Mouse (Mus musculus) intestine, embryonic 16.5 days (tissue): ENCODE results near the gene Cpsf4l. TPM values are rescaled to one million over a fixed set of nuclear protein-coding genes. Genes with fewer than 3 reads are reported as not detected.

Experiments used
- ATAC-seq: fragments of 200-750 bp; cut with Nextera tagmentation; 2 replicates; pipeline ENCODE4 v1.8.0; 2017; ENCODE audit warnings: moderate TSS enrichment, moderate library complexity
- H3K27ac ChIP-seq: fragments of 300-500 bp; sonication (generic); 2 replicates; pipeline ENCODE4 v1.5.1; 2014; ENCODE audit warnings: mild to moderate bottlenecking, low read length
- H3K27me3 ChIP-seq: fragments of 300-500 bp; sonication (generic); replicated peaks from 2 replicates; pipeline ENCODE4 v1.6.1; 2014; ENCODE audit warnings: low read length, control low read depth, mixed read lengths; ENCODE audit not compliant: control insufficient read depth, insufficient read depth
- H3K36me3 ChIP-seq: fragments of 300-500 bp; sonication (generic); 2 replicates; pipeline ENCODE4 v1.6.1; 2014; ENCODE audit warnings: low read length, control low read depth; ENCODE audit not compliant: control insufficient read depth, insufficient read depth
- H3K4me1 ChIP-seq: fragments of 300-500 bp; sonication (generic); 2 replicates; pipeline ENCODE4 v1.6.1; 2014; ENCODE audit warnings: low read length, control low read depth, mixed read lengths; ENCODE audit not compliant: control insufficient read depth, insufficient read depth
- H3K4me2 ChIP-seq: fragments of 300-500 bp; sonication (generic); 2 replicates; pipeline ENCODE4 v1.6.1; 2014; ENCODE audit warnings: low read depth, low read length, control low read depth
- H3K4me3 ChIP-seq: fragments of 300-500 bp; sonication (generic); 2 replicates; pipeline ENCODE4 v1.5.1; 2014; ENCODE audit warnings: mild to moderate bottlenecking, low read length
- H3K9ac ChIP-seq: fragments of 300-500 bp; sonication (generic); 2 replicates; pipeline ENCODE4 v1.6.1; 2014; ENCODE audit warnings: low read depth, low read length
- H3K9me3 ChIP-seq: fragments of 300-500 bp; sonication (generic); 2 replicates; pipeline ENCODE4 v1.6.1; 2016; ENCODE audit warnings: low read length, control low read depth; ENCODE audit not compliant: control insufficient read depth
- WGBS: fragments of 180-500 bp; shearing (Covaris S2); extraction: QIAGEN DNeasy Blood & Tissue Kit; methylation state at CpG from one replicate; pipeline ENCODE4 v1.1.7; 2014; 5-methylcytosine and 5-hydroxymethylcytosine counted together
- polyA plus RNA-seq: library from polyadenylated mRNA; unstranded; fragments of >200 nt; fragmentation: Nextera tagmentation; extraction: Ambion mirVana; gene quantifications from 2 replicates; pipeline ENCODE4 v1.2.1, GENCODE M21; 2015

The Cpsf4l gene
- polyA plus RNA-seq, 1 experiment from 2014 or later = 0.12 TPM

GRCm38 (mm10) chr11:113680954-113681353, 28.9 kb downstream of the Cpsf4l start:
- no peak overlapping the region for H3K4me2 ChIP-seq
- peaks cover 16% of the 10 kb centered on the region for H3K4me1 ChIP-seq
- H3K4me3 ChIP-seq = no peak overlapping the region
- no peaks in the 10 kb centered on the region for H3K27me3 ChIP-seq
- H3K27ac ChIP-seq = no peak overlapping the region
- no peaks in the 10 kb centered on the region for H3K36me3 ChIP-seq
- H3K9me3 ChIP-seq = no peaks in the 10 kb centered on the region
- WGBS = 86% methylated on average over 2 of the region's 2 CpGs
- no peak for ATAC-seq
- no peak overlapping the region for H3K9ac ChIP-seq

DNA sequence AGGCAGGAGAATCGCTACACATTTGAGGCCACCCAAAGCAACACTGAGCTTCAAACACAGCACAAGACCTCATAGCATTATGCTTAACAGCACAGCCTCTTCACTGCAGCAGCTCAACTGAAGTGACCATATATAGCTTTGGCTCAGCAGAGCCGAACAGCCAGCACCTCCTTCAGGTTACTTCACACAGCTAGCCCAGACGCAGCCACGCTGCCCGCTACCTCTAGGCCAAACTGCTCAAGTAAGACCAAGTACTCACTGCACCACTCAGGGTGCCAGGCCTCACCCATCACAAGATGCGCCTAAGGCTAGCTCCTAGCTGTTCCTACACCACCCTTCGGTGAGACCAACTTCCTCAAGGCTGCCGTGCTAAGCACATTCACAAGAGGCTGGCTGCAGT, 31.4 kb downstream of the Cpsf4l start:
- H3K27ac ChIP-seq = no peak overlapping the region
- peaks cover 10% of the 10 kb centered on the region; the same call in 1 of the 2 replicates for H3K4me1 ChIP-seq
- 0 out of 2 replicates have a peak, but pooled peaks cover 3% of the 10 kb centered on the region for H3K36me3 ChIP-seq
- no peak overlapping the region for H3K4me3 ChIP-seq
- WGBS = 77% methylated on average over 8 of the region's 8 CpGs
- no peak for ATAC-seq
- H3K27me3 ChIP-seq = no peaks in the 10 kb centered on the region
- no peak overlapping the region for H3K9ac ChIP-seq
- H3K4me2 ChIP-seq = no peak overlapping the region
- H3K9me3 ChIP-seq = no peaks in the 10 kb centered on the region

GRCm38 (mm10) chr11:113677378-113677777, 32.4 kb downstream of the Cpsf4l start:
- Histone ChIP-seq H3K27me3 (no peaks in the 10 kb centered on the region), H3K4me2 (no peak overlapping the region), H3K9ac (no peak overlapping the region), H3K27ac (no peak overlapping the region), H3K4me3 (no peak overlapping the region), H3K36me3 (peaks cover 6% of the 10 kb centered on the region; the same call in 1 of the 2 replicates), H3K9me3 (no peaks in the 10 kb centered on the region), H3K4me1 (peaks cover 6% of the 10 kb centered on the region; the same call in 1 of the 2 replicates)
- no peak for ATAC-seq
- 97% methylated on average over 2 of the region's 2 CpGs for WGBS

- Histone ChIP-seq H3K4me1 (peaks cover 6% of the 10 kb centered on the region; the same call in 1 of the 2 replicates), H3K27ac (no peak overlapping the region), H3K4me2 (no peak overlapping the region), H3K4me3 (no peak overlapping the region), H3K9ac (no peak overlapping the region), H3K36me3 (peaks cover 6% of the 10 kb centered on the region; the same call in 1 of the 2 replicates), H3K27me3 (no peaks in the 10 kb centered on the region), H3K9me3 (no peaks in the 10 kb centered on the region)
- 81% methylated on average over 2 of the region's 2 CpGs for WGBS
- ATAC-seq = no peak
These were observed 33.0 kb downstream of the Cpsf4l start for GRCm38 (mm10) chr11:113676847-113677246.

DNA sequence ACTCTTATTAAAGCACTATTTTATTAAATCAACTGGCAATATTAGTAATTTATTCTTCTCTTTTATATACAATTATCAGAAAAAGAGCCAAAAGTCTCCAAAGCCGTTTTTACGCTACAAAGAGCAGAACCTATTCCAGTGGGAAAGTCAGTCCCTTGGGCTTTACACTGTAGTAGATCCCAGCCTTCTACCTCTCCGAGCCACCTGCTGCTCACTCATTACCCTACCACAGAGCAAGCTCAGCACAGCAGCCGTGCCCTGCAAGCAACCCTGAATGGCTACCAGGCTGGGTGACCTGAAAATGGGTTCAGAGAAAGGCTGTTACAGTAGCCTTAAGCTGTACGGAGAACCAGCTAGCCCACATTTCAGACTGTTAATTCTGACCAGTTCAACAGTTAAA, 35.2 kb downstream of the Cpsf4l start:
- WGBS = 86% methylated on average over 5 of the region's 5 CpGs
- Histone ChIP-seq H3K4me2 (no peak overlapping the region), H3K36me3 (peaks cover 6% of the 10 kb centered on the region; the same call in 1 of the 2 replicates), H3K9me3 (no peaks in the 10 kb centered on the region), H3K4me3 (no peak overlapping the region), H3K27me3 (no peaks in the 10 kb centered on the region), H3K27ac (no peak overlapping the region), H3K4me1 (no peaks in the 10 kb centered on the region), H3K9ac (no peak overlapping the region)
- no peak for ATAC-seq

DNA sequence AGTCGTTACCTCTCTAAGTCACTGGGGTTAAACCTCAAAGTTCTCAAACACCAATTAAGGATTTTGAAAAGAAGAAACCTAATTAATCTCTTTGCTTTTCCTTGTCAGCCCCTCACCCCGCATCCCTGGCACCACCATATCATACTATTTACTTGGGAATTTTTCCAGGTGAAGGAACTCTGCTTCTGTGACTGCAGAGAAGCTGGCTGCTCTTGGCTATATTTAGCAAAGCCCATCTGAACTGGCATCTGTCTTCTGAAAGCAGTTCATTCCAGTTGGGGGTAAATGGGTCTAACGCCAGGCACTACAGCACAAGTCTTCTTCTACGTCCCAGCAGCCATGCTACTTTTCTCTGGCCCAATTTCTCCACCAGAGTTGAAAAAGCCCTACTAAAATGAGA, 36.2 kb downstream of the Cpsf4l start:
- Histone ChIP-seq H3K4me1 (peaks cover 4% of the 10 kb centered on the region), H3K9me3 (no peaks in the 10 kb centered on the region), H3K4me2 (no peak overlapping the region), H3K27me3 (no peaks in the 10 kb centered on the region), H3K27ac (no peak overlapping the region), H3K9ac (no peak overlapping the region), H3K36me3 (peaks cover 6% of the 10 kb centered on the region; the same call in 1 of the 2 replicates), H3K4me3 (no peak overlapping the region)
- WGBS = 90% methylated on average over 4 of the region's 4 CpGs
- no peak for ATAC-seq

DNA sequence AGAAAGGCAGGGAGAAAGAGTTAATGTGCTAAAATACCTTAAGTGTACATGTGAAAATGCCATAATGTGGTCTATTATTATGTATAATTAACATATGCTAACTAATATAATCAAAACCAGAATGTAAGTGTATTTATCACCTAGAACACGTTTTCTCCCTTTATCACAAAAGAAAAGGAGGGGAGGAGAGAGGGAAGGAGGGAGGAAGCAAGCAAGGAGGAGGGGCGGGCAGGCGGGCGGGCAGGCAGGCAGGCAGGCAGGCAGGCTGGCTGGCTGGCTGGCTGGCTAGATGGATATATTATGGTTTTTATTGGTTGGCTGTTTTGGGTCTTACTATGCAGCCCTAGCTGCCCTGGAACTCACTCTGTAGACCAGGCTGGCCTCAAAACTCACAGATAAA, 40.1 kb downstream of the Cpsf4l start:
- H3K36me3 ChIP-seq = peaks cover 6% of the 10 kb centered on the region; the same call in 1 of the 2 replicates
- no peak overlapping the region for H3K27ac ChIP-seq
- no peaks in the 10 kb centered on the region for H3K9me3 ChIP-seq
- H3K27me3 ChIP-seq = no peaks in the 10 kb centered on the region
- no peak overlapping the region for H3K4me3 ChIP-seq
- H3K9ac ChIP-seq = no peak overlapping the region
- peaks cover 26% of the 10 kb centered on the region for H3K4me1 ChIP-seq
- H3K4me2 ChIP-seq = no peak overlapping the region
- 74% methylated on average over 4 of the region's 4 CpGs for WGBS
- ATAC-seq = no peak

- H3K27me3 ChIP-seq = no peaks in the 10 kb centered on the region
- H3K4me2 ChIP-seq = no peak overlapping the region
- ATAC-seq = no peak
- H3K4me3 ChIP-seq = no peak overlapping the region
- no peak overlapping the region for H3K27ac ChIP-seq
- peaks cover 5% of the 10 kb centered on the region; the same call in 1 of the 2 replicates for H3K36me3 ChIP-seq
- H3K4me1 ChIP-seq = peaks cover 26% of the 10 kb centered on the region
- WGBS = 84% methylated on average over 5 of the region's 5 CpGs
- H3K9me3 ChIP-seq = no peaks in the 10 kb centered on the region
- no peak overlapping the region for H3K9ac ChIP-seq
These were observed 41.0 kb downstream of the Cpsf4l start for GRCm38 (mm10) chr11:113668857-113669256.

DNA sequence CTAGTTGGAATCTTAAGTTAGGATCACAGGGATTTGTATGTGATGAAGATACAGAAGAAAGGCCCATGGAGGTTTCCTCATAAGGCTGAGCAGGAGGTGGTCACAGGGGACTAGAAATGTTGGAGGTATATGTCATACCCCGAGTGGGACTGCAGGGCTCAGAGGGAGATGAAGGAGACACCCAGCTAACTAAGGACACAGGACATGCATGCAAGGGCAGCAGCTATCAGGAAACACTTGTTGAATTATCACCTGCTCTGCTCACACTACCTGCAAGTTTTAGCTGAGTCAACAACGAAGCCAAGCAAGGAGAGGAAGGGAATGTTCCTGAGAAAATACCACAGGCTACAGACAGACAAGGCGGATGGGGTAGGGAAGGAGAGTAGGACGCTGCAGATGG, 42.1 kb downstream of the Cpsf4l start:
- 54% methylated on average over 4 of the region's 4 CpGs for WGBS
- no peak overlapping the region for H3K4me3 ChIP-seq
- peak; percentile 43 for ATAC-seq

GRCm38 (mm10) chr11:113667122-113667521, 42.7 kb downstream of the Cpsf4l start:
- Histone ChIP-seq H3K4me2 (0 out of 2 replicates have a peak overlapping the region, but pooled peaks have one; percentile 2), H3K4me1 (peaks cover 26% of the 10 kb centered on the region), H3K4me3 (no peak overlapping the region), H3K27me3 (no peaks in the 10 kb centered on the region), H3K36me3 (peaks cover 1% of the 10 kb centered on the region), H3K27ac (peak overlapping the region; percentile 92), H3K9me3 (no peaks in the 10 kb centered on the region), H3K9ac (no peak overlapping the region)
- WGBS = 46% methylated on average over 2 of the region's 2 CpGs
- ATAC-seq = peak; percentile 90

More for the DNA sequence above, 42.1 kb downstream of the Cpsf4l start:
- H3K9ac ChIP-seq = 0 out of 2 replicates have a peak overlapping the region, but pooled peaks have one; percentile 8
- peaks cover 26% of the 10 kb centered on the region for H3K4me1 ChIP-seq
- peak overlapping the region; percentile 92 for H3K27ac ChIP-seq
- H3K36me3 ChIP-seq = no peaks in the 10 kb centered on the region; the same call in 1 of the 2 replicates
- H3K9me3 ChIP-seq = no peaks in the 10 kb centered on the region
- no peak overlapping the region for H3K4me2 ChIP-seq
- H3K27me3 ChIP-seq = no peaks in the 10 kb centered on the region
